ENCODE assay signal across 8 mouse cellular contexts in genomic region chr3:153911882-153912440, GRCm38 (mm10). TPM values are rescaled to one million over a fixed set of nuclear protein-coding genes. Genes with fewer than 3 reads are reported as not detected.
A peak's percentile ranks its signal among the peaks of the same experiment; 100 is the strongest.
DNase-seq lines count a peak whose midpoint lies in the region; ATAC-seq and TF ChIP-seq lines count a peak whose summit lies in the region.

No protein-coding gene starts in this region.

- DNase-seq in lung, postnatal 25 days (ENCODE audit: low spot score): no peak
- no peak for DNase-seq in spleen, postnatal 36 days (ENCODE audit: low spot score in 2 of 2)
- no peak for DNase-seq in layer of hippocampus, adult 18-20 months (ENCODE audit: low spot score in 2 of 2)
- no peak for DNase-seq in c-Kit-positive CD71-positive TER-119-positive erythroid progenitor cells, embryonic 14.5 days (ENCODE audit: low spot score)

- peak overlapping the region; percentile 89 for H3K4me3 ChIP-seq in lung, embryonic 16.5 days (ENCODE audit: low read length)
- peak overlapping the region; percentile 84 for H3K4me3 ChIP-seq in embryonic facial prominence, embryonic 12.5 days
- peak overlapping the region; percentile 84 for H3K4me3 ChIP-seq in intestine, postnatal 0 days (ENCODE audit: low read depth, low read length)
- H3K4me3 ChIP-seq in olfactory bulb, adult 2 months (ENCODE audit: insufficient read depth, low read depth, low read length): peak overlapping the region; percentile 70

- H3K36me3 ChIP-seq in lung, embryonic 16.5 days (ENCODE audit: control insufficient read depth, insufficient read depth, low read length): peaks cover 36% of the 10 kb centered on the region
- peaks cover 43% of the 10 kb centered on the region for H3K36me3 ChIP-seq in embryonic facial prominence, embryonic 12.5 days
- H3K36me3 ChIP-seq in intestine, postnatal 0 days (ENCODE audit: control insufficient read depth, insufficient read depth): peaks cover 34% of the 10 kb centered on the region

- no peaks in the 10 kb centered on the region for H3K9me3 ChIP-seq in lung, embryonic 16.5 days (ENCODE audit: control insufficient read depth, low read length)
- H3K9me3 ChIP-seq in embryonic facial prominence, embryonic 12.5 days: no peaks in the 10 kb centered on the region
- no peaks in the 10 kb centered on the region for H3K9me3 ChIP-seq in intestine, postnatal 0 days (ENCODE audit: control insufficient read depth)

- peak overlapping the region; percentile 98 for H3K9ac ChIP-seq in lung, embryonic 16.5 days (ENCODE audit: low read length)
- H3K9ac ChIP-seq in embryonic facial prominence, embryonic 12.5 days: peak overlapping the region; percentile 95
- peak overlapping the region; percentile 88 for H3K9ac ChIP-seq in intestine, postnatal 0 days (ENCODE audit: low read depth, low read length)

- peak overlapping the region; percentile 85 for H3K4me2 ChIP-seq in lung, embryonic 16.5 days (ENCODE audit: low read depth, low read length)
- peak overlapping the region; percentile 83 for H3K4me2 ChIP-seq in embryonic facial prominence, embryonic 12.5 days (replicated peaks)
- peak overlapping the region; percentile 75 for H3K4me2 ChIP-seq in intestine, postnatal 0 days (replicated peaks; ENCODE audit: low read depth)

- peak overlapping the region; percentile 82 for H3K27ac ChIP-seq in lung, embryonic 16.5 days (ENCODE audit: low read length)
- peak overlapping the region; percentile 87 for H3K27ac ChIP-seq in embryonic facial prominence, embryonic 12.5 days
- H3K27ac ChIP-seq in intestine, postnatal 0 days (ENCODE audit: low read depth, low read length): peak overlapping the region; percentile 88
- H3K27ac ChIP-seq in olfactory bulb, adult 2 months (ENCODE audit: insufficient read depth, low read depth, low read length): 0 out of 2 replicates have a peak overlapping the region, but pooled peaks have one; percentile 61

- ATAC-seq in lung, embryonic 16.5 days (ENCODE audit: low read depth): no peak
- no peak for ATAC-seq in embryonic facial prominence, embryonic 12.5 days (ENCODE audit: insufficient number of reproducible peaks, insufficient read depth, low FRiP score, low TSS enrichment)
- ATAC-seq in intestine, postnatal 0 days: no peak

- TF ChIP-seq POLR2A in olfactory bulb, adult 2 months (IDR thresholded peaks at IDR 0.05; ENCODE audit: insufficient read depth, low read depth, low read length): no peak

- under 1% methylated on average over 12 of the region's 12 CpGs for WGBS in lung, embryonic 16.5 days
- WGBS in embryonic facial prominence, embryonic 12.5 days: 4% methylated on average over 12 of the region's 12 CpGs
- WGBS in intestine, postnatal 0 days: 1% methylated on average over 12 of the region's 12 CpGs
- 3% methylated on average over 12 of the region's 12 CpGs for WGBS in olfactory bulb, adult 2 months

- H3K4me1 ChIP-seq in lung, embryonic 16.5 days (replicated peaks; ENCODE audit: control insufficient read depth, insufficient read depth, low read length): peaks cover 24% of the 10 kb centered on the region
- peaks cover 25% of the 10 kb centered on the region for H3K4me1 ChIP-seq in embryonic facial prominence, embryonic 12.5 days
- H3K4me1 ChIP-seq in intestine, postnatal 0 days (replicated peaks; ENCODE audit: control insufficient read depth, insufficient read depth, low read length): peaks cover 15% of the 10 kb centered on the region
- peaks cover 5% of the 10 kb centered on the region for H3K4me1 ChIP-seq in olfactory bulb, adult 2 months (ENCODE audit: control insufficient read depth, insufficient read depth, low read length)

- H3K27me3 ChIP-seq in lung, embryonic 16.5 days (ENCODE audit: control insufficient read depth, insufficient read depth, low read depth, low read length): no peaks in the 10 kb centered on the region
- H3K27me3 ChIP-seq in embryonic facial prominence, embryonic 12.5 days: no peaks in the 10 kb centered on the region
- no peaks in the 10 kb centered on the region for H3K27me3 ChIP-seq in intestine, postnatal 0 days (replicated peaks; ENCODE audit: control insufficient read depth, insufficient read depth, low read length)

- no peak for TF ChIP-seq CTCF in intestine, postnatal 0 days (IDR thresholded peaks at IDR 0.05; ENCODE audit: low read depth)
- TF ChIP-seq CTCF in olfactory bulb, adult 2 months (IDR thresholded peaks at IDR 0.05; ENCODE audit: insufficient read depth, low read depth, low read length): no peak

RNA-seq across cellular contexts. Expression of gene Rabggtb, which starts 0.8 kb away (rescaled TPM):
- polyA plus RNA-seq in lung, embryonic 16.5 days (2015; fragmentation: Nextera tagmentation; extraction: Ambion mirVana): 45.7 and 46.4 TPM in 2 replicates
- polyA plus RNA-seq in embryonic facial prominence, embryonic 12.5 days (2016; fragmentation: Nextera tagmentation; extraction: Ambion mirVana): 40.5 and 45.1 TPM in 2 replicates
- polyA plus RNA-seq in intestine, postnatal 0 days (2015; fragmentation: Nextera tagmentation; extraction: Ambion mirVana): 36.3 and 36.7 TPM in 2 replicates
- polyA plus RNA-seq in olfactory bulb, adult 2 months (2012; ENCODE audit: insufficient read depth, insufficient read length, low replicate concordance, missing spikeins): not detected in 2 replicates
- total RNA-seq in layer of hippocampus, adult 18-20 months (2021): 10 to 100 TPM; 69.4 to 71.1 TPM

RNA-seq across cellular contexts. Expression of gene Msh4, which starts 6.0 kb away (rescaled TPM):
- polyA plus RNA-seq in lung, embryonic 16.5 days (2015; fragmentation: Nextera tagmentation; extraction: Ambion mirVana): 0.06 and 0.08 TPM in 2 replicates
- 0.11 and 0.19 TPM in 2 replicates for polyA plus RNA-seq in embryonic facial prominence, embryonic 12.5 days (2016; fragmentation: Nextera tagmentation; extraction: Ambion mirVana)
- polyA plus RNA-seq in intestine, postnatal 0 days (2015; fragmentation: Nextera tagmentation; extraction: Ambion mirVana): 0.04 and 0.05 TPM in 2 replicates
- not detected in 2 replicates for polyA plus RNA-seq in olfactory bulb, adult 2 months (2012; ENCODE audit: insufficient read depth, insufficient read length, low replicate concordance, missing spikeins)
- total RNA-seq in layer of hippocampus, adult 18-20 months (2021): under 1 TPM; 0.10 to 0.30 TPM

RNA-seq across cellular contexts. Expression of gene Acadm, which starts 32.5 kb away (rescaled TPM):
- 72.6 and 72.7 TPM in 2 replicates for polyA plus RNA-seq in lung, embryonic 16.5 days (2015; fragmentation: Nextera tagmentation; extraction: Ambion mirVana)
- 58.4 and 61.8 TPM in 2 replicates for polyA plus RNA-seq in embryonic facial prominence, embryonic 12.5 days (2016; fragmentation: Nextera tagmentation; extraction: Ambion mirVana)
- polyA plus RNA-seq in intestine, postnatal 0 days (2015; fragmentation: Nextera tagmentation; extraction: Ambion mirVana): 148 and 153 TPM in 2 replicates
- polyA plus RNA-seq in olfactory bulb, adult 2 months (2012; ENCODE audit: insufficient read depth, insufficient read length, low replicate concordance, missing spikeins): 570 TPM in 1 of 2 replicates, not detected in the other
- 10 to 100 TPM; 51.1 to 56.1 TPM for total RNA-seq in layer of hippocampus, adult 18-20 months (2021)

Comparison
In these comparisons a context has a peak if more than half of its experiments do, and no peak if none do; other contexts are left out.
1. RNA of gene Rabggtb, which starts 0.8 kb away (polyA plus RNA-seq): 45.7 to 46.4 TPM in lung, embryonic 16.5 days, 40.5 to 45.1 TPM in embryonic facial prominence, embryonic 12.5 days and 36.3 to 36.7 TPM in intestine, postnatal 0 days; not detected in olfactory bulb, adult 2 months; every median in the first group is over 10 times any median in the second.
2. Peak in every context shown above with its lines, with median percentiles within 50 percentile points of each other: H3K27ac ChIP-seq, H3K4me2 ChIP-seq, H3K4me3 ChIP-seq and H3K9ac ChIP-seq.